Mouse (Mus musculus) midbrain, embryonic 16.5 days (tissue): ENCODE results near the gene Cav2. TPM values are rescaled to one million over a fixed set of nuclear protein-coding genes. Genes with fewer than 3 reads are reported as not detected.

Experiments used
- ATAC-seq: fragments of 200-750 bp; cut with Nextera tagmentation; 2 replicates; pipeline ENCODE4 v1.8.0; 2017; ENCODE audit warnings: moderate TSS enrichment
- H3K27ac ChIP-seq: fragments of 300-500 bp; sonication (generic); 2 replicates; pipeline ENCODE4 v1.5.1; 2014; ENCODE audit warnings: mild to moderate bottlenecking, low read length, mixed read lengths
- H3K27me3 ChIP-seq: fragments of 300-500 bp; sonication (generic); 2 replicates; pipeline ENCODE4 v1.6.1; 2014; ENCODE audit warnings: low read depth, low read length, mixed read lengths; ENCODE audit not compliant: control insufficient read depth, insufficient read depth
- H3K36me3 ChIP-seq: fragments of 300-500 bp; sonication (generic); 2 replicates; pipeline ENCODE4 v1.6.1; 2014; ENCODE audit warnings: mild to moderate bottlenecking, low read length, moderate library complexity, mixed read lengths; ENCODE audit not compliant: control insufficient read depth, insufficient read depth
- H3K4me1 ChIP-seq: fragments of 300-500 bp; sonication (generic); 2 replicates; pipeline ENCODE4 v1.6.1; 2014; ENCODE audit warnings: mild to moderate bottlenecking, low read length, mixed read lengths; ENCODE audit not compliant: control insufficient read depth, insufficient read depth
- H3K4me2 ChIP-seq: fragments of 300-500 bp; sonication (generic); 2 replicates; pipeline ENCODE4 v1.6.1; 2014; ENCODE audit warnings: mild to moderate bottlenecking, low read length, mixed read lengths
- H3K4me3 ChIP-seq: fragments of 300-500 bp; sonication (generic); 2 replicates; pipeline ENCODE4 v1.5.1; 2014; ENCODE audit warnings: low read depth, mild to moderate bottlenecking, low read length, moderate library complexity, mixed read lengths
- H3K9ac ChIP-seq: fragments of 300-500 bp; sonication (generic); 2 replicates; pipeline ENCODE4 v1.6.1; 2014; ENCODE audit warnings: low read depth, low read length, mixed read lengths
- H3K9me3 ChIP-seq: fragments of 300-500 bp; sonication (generic); replicated peaks from 2 replicates; pipeline ENCODE4 v1.6.1; 2014; ENCODE audit warnings: mild to moderate bottlenecking, low read length, mixed read lengths; ENCODE audit not compliant: control insufficient read depth, poor library complexity, severe bottlenecking
- WGBS: fragments of 180-500 bp; shearing (Covaris S2); extraction: QIAGEN DNeasy Blood & Tissue Kit; methylation state at CpG from one replicate; pipeline ENCODE4 v1.1.7; 2014; 5-methylcytosine and 5-hydroxymethylcytosine counted together
- polyA plus RNA-seq: library from polyadenylated mRNA; unstranded; fragments of >200 nt; fragmentation: Nextera tagmentation; extraction: Ambion mirVana; gene quantifications from 2 replicates; pipeline ENCODE4 v1.2.1, GENCODE M21; 2015

Cav2 gene
- polyA plus RNA-seq, 1 experiment from 2014 or later, result 17.1 TPM

DNA sequence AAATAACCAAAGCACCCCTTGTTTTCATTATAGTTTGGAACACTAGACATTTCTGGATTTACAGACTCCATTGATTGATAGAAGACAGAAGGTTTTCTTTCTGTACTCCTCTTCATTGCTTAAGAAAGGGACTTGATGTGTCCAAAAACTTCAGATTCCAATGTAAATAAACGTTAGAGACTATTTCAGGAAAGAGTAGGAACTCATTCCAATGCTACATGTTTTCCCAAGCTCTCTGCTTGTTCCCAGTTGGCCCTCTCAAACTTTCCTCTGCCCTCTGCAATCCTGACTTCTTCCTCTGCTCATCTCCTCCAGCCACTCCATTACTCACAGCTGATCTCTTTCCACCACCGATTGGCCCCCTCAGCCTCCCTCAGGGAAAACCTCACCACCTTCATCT, 18.2 kb upstream of the Cav2 start:
- H3K4me1 ChIP-seq, result no peaks in the 10 kb centered on the region
- H3K9me3 ChIP-seq, result no peaks in the 10 kb centered on the region
- no peak for ATAC-seq
- no peak overlapping the region for H3K4me2 ChIP-seq
- no peak overlapping the region for H3K4me3 ChIP-seq
- H3K36me3 ChIP-seq, result no peaks in the 10 kb centered on the region
- WGBS, result 49% methylated on average over 2 of the region's 2 CpGs
- H3K9ac ChIP-seq, result no peak overlapping the region
- no peak overlapping the region for H3K27ac ChIP-seq
- H3K27me3 ChIP-seq, result no peaks in the 10 kb centered on the region

DNA sequence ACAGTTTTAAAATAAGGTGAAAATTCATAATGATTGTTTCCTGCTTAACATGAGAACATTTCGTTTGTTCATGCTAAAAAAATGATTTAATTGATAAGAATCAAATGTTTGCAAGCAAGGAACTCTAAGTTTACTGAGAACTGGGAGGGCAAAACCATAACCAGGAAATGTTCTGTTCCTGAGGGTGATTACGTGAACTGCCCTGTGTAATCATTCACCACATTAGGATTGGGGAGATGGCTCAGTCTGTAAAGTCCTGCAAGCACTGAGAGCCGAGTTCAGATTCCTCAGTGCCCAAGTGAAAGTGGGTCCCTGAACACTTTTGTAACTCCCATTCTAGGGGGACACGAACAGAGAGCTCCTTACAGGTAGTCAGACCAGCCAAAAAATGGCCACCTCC, 15.9 kb upstream of the Cav2 start:
- 85% methylated on average over 4 of the region's 4 CpGs for WGBS

DNA sequence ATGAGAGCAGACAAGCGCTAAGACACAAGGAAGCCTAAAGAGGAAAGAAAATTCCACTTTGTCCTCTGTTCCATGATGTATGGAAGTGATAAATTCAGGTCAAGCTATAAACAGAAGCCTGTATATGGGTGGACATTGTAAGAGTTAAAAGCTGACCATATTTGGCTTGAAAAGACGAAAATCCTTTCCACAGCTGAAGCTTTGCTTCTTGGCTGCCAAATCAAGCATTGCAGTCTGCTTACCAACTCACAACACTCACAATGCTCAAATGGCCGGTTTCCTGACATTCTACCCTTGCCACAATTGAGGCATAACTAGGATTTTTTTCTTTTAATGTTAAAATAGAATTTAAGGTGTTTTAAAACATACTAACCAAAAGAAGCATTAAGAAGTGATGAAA, 14.5 kb upstream of the Cav2 start:
- no peak for ATAC-seq
- Histone ChIP-seq H3K9me3 (no peaks in the 10 kb centered on the region), H3K4me2 (no peak overlapping the region), H3K9ac (no peak overlapping the region), H3K27ac (no peak overlapping the region), H3K4me1 (no peaks in the 10 kb centered on the region), H3K4me3 (no peak overlapping the region), H3K27me3 (no peaks in the 10 kb centered on the region), H3K36me3 (no peaks in the 10 kb centered on the region)
- WGBS, result 86% methylated on average over 3 of the region's 3 CpGs

More for the DNA sequence above, 15.9 kb upstream of the Cav2 start:
- ATAC-seq, result no peak
- H3K4me2 ChIP-seq, result no peak overlapping the region
- no peaks in the 10 kb centered on the region for H3K4me1 ChIP-seq
- H3K9me3 ChIP-seq, result no peaks in the 10 kb centered on the region
- no peaks in the 10 kb centered on the region for H3K27me3 ChIP-seq
- H3K36me3 ChIP-seq, result no peaks in the 10 kb centered on the region
- no peak overlapping the region for H3K27ac ChIP-seq
- no peak overlapping the region for H3K9ac ChIP-seq
- H3K4me3 ChIP-seq, result no peak overlapping the region

DNA sequence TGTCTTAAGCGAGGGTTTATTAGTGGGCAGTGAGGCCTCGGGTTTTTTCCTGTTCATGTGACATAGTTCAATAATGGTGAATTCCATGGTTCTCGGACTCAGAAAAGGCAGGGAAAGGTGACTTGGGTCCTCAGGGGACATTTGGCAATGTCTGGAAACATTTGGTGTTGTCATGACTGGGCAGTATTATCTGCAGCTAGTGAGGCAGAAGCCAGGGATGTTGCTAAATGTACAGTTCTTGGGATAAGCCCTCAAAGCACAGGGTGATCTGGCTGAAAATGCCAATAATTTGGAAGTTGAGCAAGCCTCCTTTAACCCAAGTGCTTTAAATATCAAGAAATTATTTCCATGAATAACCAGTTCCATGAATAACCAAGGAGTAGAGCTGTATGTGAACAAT, 2.6 kb upstream of the Cav2 start:
- Histone ChIP-seq H3K4me2 (no peak overlapping the region), H3K27me3 (no peaks in the 10 kb centered on the region), H3K36me3 (no peaks in the 10 kb centered on the region), H3K27ac (no peak overlapping the region), H3K4me3 (no peak overlapping the region), H3K4me1 (peaks cover 4% of the 10 kb centered on the region; the same call in 1 of the 2 replicates), H3K9ac (no peak overlapping the region), H3K9me3 (no peaks in the 10 kb centered on the region)
- no peak for ATAC-seq
- WGBS, result 91% methylated on average over 3 of the region's 3 CpGs

DNA sequence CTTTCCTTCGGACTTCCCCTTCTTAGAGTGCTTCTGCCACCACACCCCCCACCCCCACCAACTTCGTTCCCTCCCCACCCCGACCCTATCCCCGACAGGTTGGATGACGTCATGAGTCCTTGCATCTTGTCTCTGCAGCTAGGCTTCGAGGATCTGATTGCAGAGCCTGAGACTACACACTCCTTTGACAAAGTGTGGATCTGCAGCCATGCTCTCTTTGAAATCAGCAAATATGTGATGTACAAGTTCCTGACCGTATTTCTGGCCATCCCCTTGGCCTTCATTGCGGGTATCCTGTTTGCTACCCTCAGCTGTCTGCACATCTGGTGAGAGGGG, 740 bp downstream of the Cav2 start:
- H3K4me3 ChIP-seq, result peak overlapping the region; percentile 70
- peaks cover 4% of the 10 kb centered on the region; the same call in 1 of the 2 replicates for H3K4me1 ChIP-seq
- no peaks in the 10 kb centered on the region for H3K27me3 ChIP-seq
- no peaks in the 10 kb centered on the region for H3K9me3 ChIP-seq
- 27% methylated on average over 8 of the region's 8 CpGs for WGBS
- peak overlapping the region; percentile 81; the same call in 1 of the 2 replicates for H3K9ac ChIP-seq
- H3K36me3 ChIP-seq, result no peaks in the 10 kb centered on the region
- H3K27ac ChIP-seq, result no peak overlapping the region
- ATAC-seq, result peak; percentile 64; the same call in 1 of the 2 replicates
- H3K4me2 ChIP-seq, result peak overlapping the region; percentile 99

DNA sequence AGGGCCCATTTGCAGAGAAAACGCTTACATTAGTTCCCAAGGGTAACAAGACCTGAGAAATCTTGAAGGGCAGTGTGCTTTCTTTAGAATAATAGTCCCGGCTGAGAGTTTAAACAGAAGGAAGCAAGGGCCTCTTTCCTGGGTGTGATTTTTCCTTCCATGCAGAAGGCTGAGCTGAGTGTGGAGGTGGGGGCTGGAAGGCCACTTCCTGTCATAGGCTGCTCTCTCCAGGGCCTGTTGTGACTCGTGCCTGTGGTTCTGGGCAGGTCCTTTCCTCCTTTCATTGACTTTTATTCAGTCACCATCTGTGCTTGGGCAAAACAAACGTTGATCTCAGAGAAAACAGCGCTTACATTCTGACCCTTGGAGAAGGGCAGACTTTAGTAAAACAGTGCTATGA, 1.2 kb downstream of the Cav2 start:
- Histone ChIP-seq H3K4me1 (peaks cover 4% of the 10 kb centered on the region; the same call in 1 of the 2 replicates), H3K4me3 (no peak overlapping the region), H3K9ac (no peak overlapping the region), H3K9me3 (no peaks in the 10 kb centered on the region), H3K4me2 (peak overlapping the region; percentile 99), H3K27me3 (no peaks in the 10 kb centered on the region), H3K27ac (no peak overlapping the region), H3K36me3 (no peaks in the 10 kb centered on the region)
- no peak for ATAC-seq
- 45% methylated on average over 5 of the region's 5 CpGs for WGBS

GRCm38 (mm10) chr6:17283834-17284233, 2.8 kb downstream of the Cav2 start:
- H3K4me3 ChIP-seq, result no peak overlapping the region
- H3K9me3 ChIP-seq, result no peaks in the 10 kb centered on the region
- H3K27ac ChIP-seq, result no peak overlapping the region
- no peak overlapping the region for H3K4me2 ChIP-seq
- no peaks in the 10 kb centered on the region for H3K36me3 ChIP-seq
- H3K9ac ChIP-seq, result no peak overlapping the region
- WGBS, result 88% methylated on average over 3 of the region's 3 CpGs
- H3K4me1 ChIP-seq, result peaks cover 4% of the 10 kb centered on the region; the same call in 1 of the 2 replicates
- ATAC-seq, result no peak
- H3K27me3 ChIP-seq, result no peaks in the 10 kb centered on the region

DNA sequence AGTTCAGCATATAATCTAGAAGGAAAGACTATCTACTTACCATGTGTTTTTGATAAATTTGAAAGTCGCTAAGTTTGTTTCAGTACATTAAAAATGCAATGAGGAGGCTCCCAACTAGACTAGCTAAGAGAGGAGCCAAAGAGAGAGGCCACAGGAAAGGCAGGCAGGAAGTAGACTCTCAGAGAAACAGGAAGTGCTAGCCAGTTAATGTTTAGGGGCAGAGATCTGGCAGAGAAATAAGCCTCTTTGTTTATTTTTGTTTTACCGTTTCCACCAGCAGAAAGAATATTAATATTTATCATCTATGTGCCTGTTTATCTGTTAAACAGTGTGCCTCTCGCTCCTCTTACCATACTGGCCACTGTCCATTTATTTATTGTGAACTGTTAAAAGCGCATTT, 5.4 kb downstream of the Cav2 start:
- 78% methylated on average over 4 of the region's 4 CpGs for WGBS
- no peaks in the 10 kb centered on the region for H3K27me3 ChIP-seq
- H3K9me3 ChIP-seq, result no peaks in the 10 kb centered on the region
- H3K4me1 ChIP-seq, result no peaks in the 10 kb centered on the region
- H3K36me3 ChIP-seq, result no peaks in the 10 kb centered on the region
- ATAC-seq, result no peak
- H3K9ac ChIP-seq, result no peak overlapping the region
- H3K27ac ChIP-seq, result no peak overlapping the region
- H3K4me2 ChIP-seq, result no peak overlapping the region
- no peak overlapping the region for H3K4me3 ChIP-seq

DNA sequence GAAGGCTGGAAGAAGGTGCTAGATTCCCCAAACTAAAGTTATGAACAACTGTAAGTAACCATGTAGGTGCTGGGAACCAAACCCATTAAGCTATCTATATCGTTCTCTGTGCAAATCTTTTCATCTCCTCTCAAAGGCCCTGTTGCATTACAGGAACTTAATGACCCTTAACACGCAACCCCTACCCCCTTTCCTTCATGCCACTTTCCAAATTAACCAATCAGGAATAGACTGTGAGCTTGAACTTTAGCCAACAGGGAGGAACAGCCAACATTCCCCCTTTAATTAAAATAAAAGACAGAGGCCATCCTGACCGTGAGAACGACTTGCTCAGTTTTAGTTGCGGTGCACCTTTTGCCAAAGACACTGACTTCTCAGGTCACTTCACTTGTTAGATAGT, 14.1 kb downstream of the Cav2 start:
- H3K4me2 ChIP-seq, result no peak overlapping the region
- H3K9me3 ChIP-seq, result no peaks in the 10 kb centered on the region
- no peak overlapping the region for H3K4me3 ChIP-seq
- H3K4me1 ChIP-seq, result no peaks in the 10 kb centered on the region
- 80% methylated on average over 5 of the region's 5 CpGs for WGBS
- no peak overlapping the region for H3K27ac ChIP-seq
- no peaks in the 10 kb centered on the region for H3K36me3 ChIP-seq
- no peak overlapping the region for H3K9ac ChIP-seq
- no peaks in the 10 kb centered on the region for H3K27me3 ChIP-seq
- no peak for ATAC-seq
